Mouse (Mus musculus) CH12.LX (cell line): ENCODE results near the gene Adam12. TPM values are rescaled to one million over a fixed set of nuclear protein-coding genes. Genes with fewer than 3 reads are reported as not detected.

Experiments used
- DNase-seq: peaks from one replicate; pipeline ENCODE4 v3.0.0-alpha.2; 2013; ENCODE audit errors: extremely low read depth
- H3K27ac ChIP-seq: 2 replicates; pipeline ENCODE4 v1.5.1; 2012; ENCODE audit warnings: low read depth, mild to moderate bottlenecking, control low read depth, moderate library complexity; ENCODE audit not compliant: insufficient read depth
- H3K27me3 ChIP-seq: replicated peaks from 2 replicates; pipeline ENCODE3; 2012; ENCODE audit warnings: inconsistent platforms
- H3K36me3 ChIP-seq, 2 experiments: replicated peaks in 1 of 2; 2 replicates each; pipeline versions ENCODE3 to v1.6.1; 2012; ENCODE audit warnings: inconsistent platforms in 1 of 2, low read length in 1 of 2, mild to moderate bottlenecking in 1 of 2, mixed read lengths in 1 of 2, moderate library complexity in 1 of 2; ENCODE audit not compliant: control insufficient read depth in 1 of 2, insufficient read depth in 1 of 2
- H3K4me1 ChIP-seq, 2 experiments: 2 replicates each; pipeline ENCODE4 v1.6.1; 2012; ENCODE audit warnings: inconsistent platforms in 1 of 2, moderate library complexity in 1 of 2; ENCODE audit not compliant: insufficient read depth in 2 of 2, control insufficient read depth in 1 of 2
- H3K4me2 ChIP-seq: 2 replicates; pipeline ENCODE4 v1.6.1; 2012; ENCODE audit warnings: low read depth, mild to moderate bottlenecking, control low read depth; ENCODE audit not compliant: poor library complexity, insufficient read depth, severe bottlenecking
- H3K4me3 ChIP-seq, 3 experiments: fragments of 150-350 bp in 1 of 3; sonication (generic) in 1 of 3; replicated peaks in 1 of 3; 2 replicates each; pipeline versions ENCODE3 to v1.5.1; 2011 to 2012; ENCODE audit warnings: low read depth in 2 of 3, low read length in 2 of 3, mild to moderate bottlenecking in 2 of 3, moderate library complexity in 2 of 3, control low read depth in 1 of 3, improper control_type of control experiment in 1 of 3, inconsistent platforms in 1 of 3, mixed read lengths in 1 of 3; ENCODE audit not compliant: poor library complexity in 1 of 3
- H3K79me2 ChIP-seq: replicated peaks from 2 replicates; pipeline ENCODE4 v1.6.1; 2012; ENCODE audit warnings: mild to moderate bottlenecking, moderate library complexity; ENCODE audit not compliant: control insufficient read depth, poor library complexity, insufficient read depth, severe bottlenecking; ENCODE audit errors: extremely low read depth
- H3K9ac ChIP-seq: 2 replicates; pipeline ENCODE4 v1.6.1; 2012; ENCODE audit warnings: low read depth, mild to moderate bottlenecking, control low read depth, moderate library complexity; ENCODE audit not compliant: insufficient read depth
- H3K9me3 ChIP-seq: replicated peaks from 2 replicates; pipeline ENCODE3; 2012; ENCODE audit warnings: low read length, inconsistent platforms, mixed read lengths
- CTCF ChIP-seq, 2 experiments: IDR thresholded peaks in 1 of 2; conservative IDR thresholded peaks in 1 of 2; 2 replicates each; pipeline ENCODE4 v1.5.1; 2011 to 2012; ENCODE audit warnings: low read depth in 2 of 2, low read length in 2 of 2, improper control_type of control experiment in 1 of 2, inconsistent platforms in 1 of 2, mild to moderate bottlenecking in 1 of 2, moderate library complexity in 1 of 2
- E2F4 ChIP-seq: IDR thresholded peaks from 2 replicates; pipeline ENCODE4 v1.6.1; 2011; ENCODE audit warnings: low read depth, low read length, improper control_type of control experiment; ENCODE audit not compliant: insufficient replicate concordance
- ELF1 ChIP-seq: IDR thresholded peaks from 2 replicates; pipeline ENCODE4 v1.6.1; 2014; ENCODE audit warnings: low read depth, mild to moderate bottlenecking, inconsistent platforms, low read length, improper control_type of control experiment
- GABPA ChIP-seq: IDR thresholded peaks from 2 replicates; pipeline ENCODE4 v1.6.1; 2012; ENCODE audit warnings: low read depth, low read length, improper control_type of control experiment, inconsistent platforms; ENCODE audit not compliant: insufficient replicate concordance
- HCFC1 ChIP-seq: IDR thresholded peaks from 2 replicates; pipeline ENCODE4 v1.6.1; 2012; ENCODE audit warnings: low read depth, mild to moderate bottlenecking, inconsistent platforms, low read length, improper control_type of control experiment
- IRF4 ChIP-seq: IDR thresholded peaks from 2 replicates; pipeline ENCODE4 v1.6.1; 2014; ENCODE audit warnings: low read depth, mild to moderate bottlenecking, inconsistent platforms, low read length, improper control_type of control experiment
- JUN ChIP-seq: IDR thresholded peaks from 2 replicates; pipeline ENCODE4 v1.6.1; 2011; ENCODE audit warnings: low read depth, mild to moderate bottlenecking, low read length, improper control_type of control experiment, moderate library complexity; ENCODE audit not compliant: insufficient read depth
- JUND ChIP-seq: conservative IDR thresholded peaks from 2 replicates; pipeline ENCODE4 v1.6.1; 2011; ENCODE audit warnings: low read depth, low read length, improper control_type of control experiment
- KAT2A ChIP-seq: IDR thresholded peaks from 2 replicates; pipeline ENCODE4 v1.6.1; 2012; ENCODE audit warnings: low read length, improper control_type of control experiment, inconsistent platforms; ENCODE audit not compliant: insufficient replicate concordance
- MAFK ChIP-seq: IDR thresholded peaks from 2 replicates; pipeline ENCODE4 v1.6.1; 2011; ENCODE audit warnings: low read length, improper control_type of control experiment; ENCODE audit not compliant: insufficient replicate concordance
- MAZ ChIP-seq: IDR thresholded peaks from 2 replicates; pipeline ENCODE4 v1.6.1; 2012; ENCODE audit warnings: low read depth, mild to moderate bottlenecking, inconsistent platforms, low read length, improper control_type of control experiment, moderate library complexity
- MEF2A ChIP-seq: IDR thresholded peaks from 2 replicates; pipeline ENCODE4 v1.6.1; 2014; ENCODE audit warnings: low read depth, mild to moderate bottlenecking, inconsistent platforms, low read length, improper control_type of control experiment, borderline replicate concordance
- NELFE ChIP-seq: IDR thresholded peaks from 2 replicates; pipeline ENCODE4 v1.6.1; 2011; ENCODE audit warnings: low read depth, low read length, improper control_type of control experiment
- NRF1 ChIP-seq: IDR thresholded peaks from 2 replicates; pipeline ENCODE4 v1.6.1; 2014; ENCODE audit warnings: low read depth, mild to moderate bottlenecking, inconsistent platforms, low read length, improper control_type of control experiment, moderate library complexity
- POLR2A ChIP-seq: IDR thresholded peaks from 2 replicates; pipeline ENCODE4 v1.6.1; 2011; ENCODE audit warnings: low read depth, mild to moderate bottlenecking, improper control_type of control experiment, low read length
- POLR2AphosphoS2 ChIP-seq: IDR thresholded peaks from 2 replicates; pipeline ENCODE4 v1.6.1; 2011; ENCODE audit warnings: low read depth, low read length, improper control_type of control experiment
- RCOR1 ChIP-seq: conservative IDR thresholded peaks from 2 replicates; pipeline ENCODE4 v1.6.1; 2012; ENCODE audit warnings: low read depth, mild to moderate bottlenecking, inconsistent platforms, low read length, improper control_type of control experiment
- SIN3A ChIP-seq: IDR thresholded peaks from 2 replicates; pipeline ENCODE4 v1.6.1; 2012; ENCODE audit warnings: low read length, improper control_type of control experiment, inconsistent platforms
- SMC3 ChIP-seq: IDR thresholded peaks from 2 replicates; pipeline ENCODE4 v1.6.1; 2011; ENCODE audit warnings: low read depth, low read length, improper control_type of control experiment
- TBP ChIP-seq: conservative IDR thresholded peaks from 2 replicates; pipeline ENCODE4 v1.6.1; 2011; ENCODE audit warnings: low read depth, low read length, improper control_type of control experiment
- TCF12 ChIP-seq: IDR thresholded peaks from 2 replicates; pipeline ENCODE4 v1.6.1; 2014; ENCODE audit warnings: low read depth, mild to moderate bottlenecking, inconsistent platforms, low read length, improper control_type of control experiment
- UBTF ChIP-seq: IDR thresholded peaks from 2 replicates; pipeline ENCODE4 v1.6.1; 2012; ENCODE audit warnings: low read depth, mild to moderate bottlenecking, inconsistent platforms, low read length, improper control_type of control experiment, moderate library complexity
- USF1 ChIP-seq: IDR thresholded peaks from 2 replicates; pipeline ENCODE4 v1.6.1; 2014; ENCODE audit warnings: low read depth, mild to moderate bottlenecking, inconsistent platforms, low read length, improper control_type of control experiment
- USF2 ChIP-seq: conservative IDR thresholded peaks from 2 replicates; pipeline ENCODE4 v1.6.1; 2011; ENCODE audit warnings: low read depth, low read length, improper control_type of control experiment
- ZC3H11A ChIP-seq: IDR thresholded peaks from 2 replicates; pipeline ENCODE4 v1.6.1; 2012; ENCODE audit warnings: low read depth, mild to moderate bottlenecking, inconsistent platforms, low read length, improper control_type of control experiment
- ZKSCAN1 ChIP-seq: IDR thresholded peaks from 2 replicates; pipeline ENCODE4 v1.6.1; 2012; ENCODE audit warnings: low read depth, inconsistent platforms, low read length, improper control_type of control experiment, borderline replicate concordance
- dilution Hi-C: fragments of 300-500 bp; cut with MboI; formaldehyde crosslinking; loops from 2 replicates; pipeline ENCODE4 v1.14.3; 2020; ENCODE audit warnings: low sequenced_read_pairs; ENCODE audit not compliant: extremely low pct_unique_long_range_greater_than_20kb, extremely low pct_ligation_motif_present
- in situ Hi-C: fragments of 300-500 bp; cut with MboI; formaldehyde crosslinking; loops from 3 replicates; pipeline ENCODE4 v1.14.3; 2019; ENCODE audit warnings: low sequenced_read_pairs, low pct_ligation_motif_present, low pct_unique_long_range_greater_than_20kb, mixed read lengths
- polyA plus RNA-seq: library from polyadenylated mRNA; unstranded; fragments of >175 nt; gene quantifications from 2 replicates; pipeline ENCODE4 v1.2.1, GENCODE M21; 2012; ENCODE audit warnings: low read depth; ENCODE audit not compliant: insufficient read length
- total RNA-seq, 2 experiments: library from RNA; depleted of rRNA; stranded (reverse); fragments of 300-350 nt in 1 of 2; fragments of >200 nt in 1 of 2; gene quantifications; 2 replicates each; pipeline ENCODE4 v1.2.3; 2012 to 2014

The Adam12 gene
- total and polyA plus RNA-seq, 3 experiments: not detected

DNA sequence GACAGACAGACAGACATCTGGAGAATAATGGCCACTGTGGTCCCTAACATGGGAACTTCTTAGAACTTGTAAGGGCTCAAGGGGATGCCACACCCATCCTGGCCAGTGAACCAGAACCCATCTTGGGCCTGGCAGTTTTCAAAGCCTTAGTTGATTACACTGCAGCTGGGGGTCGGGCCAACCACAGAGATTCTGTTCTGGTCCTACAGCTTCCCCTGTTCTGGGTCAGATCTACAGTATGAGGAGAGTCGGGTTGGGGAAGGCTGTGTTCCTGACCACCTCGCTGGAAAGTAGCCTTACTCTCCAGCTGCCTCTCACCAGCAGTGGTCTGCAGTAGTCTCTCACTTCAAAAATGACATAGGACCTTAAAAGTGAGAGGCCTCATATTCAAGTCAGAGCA, 5.7 kb downstream of the Adam12 start:
- H3K4me2 ChIP-seq: no peak overlapping the region
- DNase-seq: no peak
- peaks cover 90% of the 10 kb centered on the region for H3K9me3 ChIP-seq
- no peak overlapping the region for H3K9ac ChIP-seq
- in situ Hi-C loops (no loop called here), dilution Hi-C loops (no loop called here)
- H3K27ac ChIP-seq: no peak overlapping the region
- H3K79me2 ChIP-seq: no peaks in the 10 kb centered on the region
- TF ChIP-seq ZC3H11A (no peak), NELFE (no peak), E2F4 (no peak), TBP (no peak), ELF1 (no peak), MEF2A (no peak), JUN (no peak), UBTF (no peak), JUND (no peak), ZKSCAN1 (no peak), RCOR1 (no peak), KAT2A (no peak), IRF4 (no peak), SIN3A (no peak)
- H3K27me3 ChIP-seq: no peaks in the 10 kb centered on the region
- no peaks in the 10 kb centered on the region for H3K4me1 ChIP-seq
- H3K4me3 ChIP-seq: no peak overlapping the region
- no peaks in the 10 kb centered on the region for H3K36me3 ChIP-seq

GRCm38 (mm10) chr7:134224741-134225612, 7.0 kb downstream of the Adam12 start:
- no peaks in the 10 kb centered on the region for H3K4me1 ChIP-seq
- TF ChIP-seq UBTF: no peak
- TF ChIP-seq USF1: no peak
- no peak for TF ChIP-seq CTCF (conservative IDR thresholded peaks at IDR 0.05 in 1 of 2, IDR thresholded peaks at IDR 0.05 in 1 of 2; ENCODE audit: low read depth in 2 of 2, low read length in 2 of 2)
- no peak for TF ChIP-seq MAZ
- TF ChIP-seq ZC3H11A: no peak
- no peak for TF ChIP-seq POLR2A
- TF ChIP-seq HCFC1: no peak
- no peak for TF ChIP-seq KAT2A
- no peak for TF ChIP-seq MAFK
- no peak for TF ChIP-seq USF2
- TF ChIP-seq SMC3: no peak
- TF ChIP-seq SIN3A: no peak
- no peak for TF ChIP-seq IRF4
- TF ChIP-seq TCF12: no peak
- TF ChIP-seq GABPA: no peak
- no peak for TF ChIP-seq POLR2AphosphoS2
- no peak for TF ChIP-seq JUND
- no peak for TF ChIP-seq NRF1
- no peak for TF ChIP-seq ELF1
- no peak for TF ChIP-seq E2F4
- in situ Hi-C loops (no loop called here), dilution Hi-C loops (no loop called here)
- no peaks in the 10 kb centered on the region for H3K36me3 ChIP-seq
- H3K79me2 ChIP-seq: no peaks in the 10 kb centered on the region
- H3K9me3 ChIP-seq: peaks cover 91% of the 10 kb centered on the region
- DNase-seq: no peak
- no peak overlapping the region for H3K9ac ChIP-seq
- no peak overlapping the region for H3K27ac ChIP-seq
- H3K27me3 ChIP-seq: no peaks in the 10 kb centered on the region
- H3K4me3 ChIP-seq: no peak overlapping the region
- no peak overlapping the region for H3K4me2 ChIP-seq
